Mouse (Mus musculus): ENCODE data around the gene Tmem236.

GRCm38 (mm10) chr2:14150829-14151228 lies 23.5 kb upstream of the Tmem236 start:
- TF ChIP-seq CTCF (IDR thresholded peaks at IDR 0.05; ENCODE audit: borderline replicate concordance, control insufficient read depth, extremely low read depth, insufficient read depth, low read length, poor library complexity) (no peak), POLR2A (IDR thresholded peaks at IDR 0.05; ENCODE audit: control insufficient read depth, extremely low read depth, insufficient read depth, low read length, poor library complexity) (no peak)
